Mouse (Mus musculus) inflammation-experienced regulatory T-cells, adult 6 months (primary cell): ENCODE data around the gene Tecta. TPM values are rescaled to one million over a fixed set of nuclear protein-coding genes. Genes with fewer than 3 reads are reported as not detected.

Experiments
- ATAC-seq: one replicate; pipeline ENCODE4 v1.8.0; 2017
- polyA plus RNA-seq, 3 experiments: library from polyadenylated mRNA; unstranded; fragments of 100-300 nt; shearing (Covaris generic); gene quantifications; one replicate each; pipeline ENCODE4 v1.2.1; 2017

Tecta gene
- polyA plus RNA-seq, 3 experiments from 2014 or later: not detected

GRCm38 (mm10) chr9:42385656-42386055 is 14.1 kb downstream of the Tecta start:
- ATAC-seq: no peak

GRCm38 (mm10) chr9:42382628-42383347 is 16.9 kb downstream of the Tecta start:
- no peak for ATAC-seq

- no peak for ATAC-seq
These were observed 17.7 kb downstream of the Tecta start for GRCm38 (mm10) chr9:42382063-42382462.

GRCm38 (mm10) chr9:42378071-42378470 is 21.7 kb downstream of the Tecta start:
- no peak for ATAC-seq

GRCm38 (mm10) chr9:42377656-42378055 is 22.1 kb downstream of the Tecta start:
- ATAC-seq: no peak

GRCm38 (mm10) chr9:42371670-42372368 is 27.9 kb downstream of the Tecta start:
- ATAC-seq: no peak

GRCm38 (mm10) chr9:42357585-42357984 is 42.1 kb downstream of the Tecta start:
- no peak for ATAC-seq

- ATAC-seq: no peak
These were observed 44.9 kb downstream of the Tecta start for GRCm38 (mm10) chr9:42354871-42355270.

GRCm38 (mm10) chr9:42349791-42350190 is 49.9 kb downstream of the Tecta start:
- ATAC-seq: no peak

- no peak for ATAC-seq
These were observed 53.4 kb downstream of the Tecta start for GRCm38 (mm10) chr9:42346297-42346696.

- no peak for ATAC-seq
These were observed 60.6 kb downstream of the Tecta start for GRCm38 (mm10) chr9:42339151-42339550.

GRCm38 (mm10) chr9:42337026-42337425 is 62.7 kb downstream of the Tecta start:
- no peak for ATAC-seq

- ATAC-seq: no peak
These were observed 63.2 kb downstream of the Tecta start for GRCm38 (mm10) chr9:42336575-42336974.

GRCm38 (mm10) chr9:42334885-42335284 is 64.8 kb downstream of the Tecta start:
- ATAC-seq: no peak

- no peak for ATAC-seq
These were observed 67.0 kb downstream of the Tecta start for GRCm38 (mm10) chr9:42332692-42333091.

- no peak for ATAC-seq
These were observed 68.4 kb downstream of the Tecta start for GRCm38 (mm10) chr9:42331341-42331740.

GRCm38 (mm10) chr9:42329753-42330152 is 70.0 kb downstream of the Tecta start:
- no peak for ATAC-seq

GRCm38 (mm10) chr9:42326688-42327440 is 72.9 kb downstream of the Tecta start:
- ATAC-seq: no peak

GRCm38 (mm10) chr9:42324640-42325394 is 74.9 kb downstream of the Tecta start:
- ATAC-seq: no peak

GRCm38 (mm10) chr9:42323238-42323637 is 76.5 kb downstream of the Tecta start:
- ATAC-seq: no peak

- no peak for ATAC-seq
These were observed 78.3 kb downstream of the Tecta start for GRCm38 (mm10) chr9:42321442-42321841.

GRCm38 (mm10) chr9:42320616-42321015 is 79.1 kb downstream of the Tecta start:
- ATAC-seq: no peak
